Mouse (Mus musculus) megakaryocyte, embryonic 14.5 days (primary cell): ENCODE measurements around the gene Nfkb1.

Experiments used
- FLI1 ChIP-seq: IDR thresholded peaks from 2 replicates; pipeline ENCODE4 v1.6.1; 2012; ENCODE audit warnings: low read length, inconsistent platforms, mixed read lengths
- GATA1 ChIP-seq: IDR thresholded peaks from 3 replicates; pipeline ENCODE4 v1.6.1; 2012; ENCODE audit warnings: mixed read lengths, low read length, inconsistent platforms, borderline replicate concordance

DNA sequence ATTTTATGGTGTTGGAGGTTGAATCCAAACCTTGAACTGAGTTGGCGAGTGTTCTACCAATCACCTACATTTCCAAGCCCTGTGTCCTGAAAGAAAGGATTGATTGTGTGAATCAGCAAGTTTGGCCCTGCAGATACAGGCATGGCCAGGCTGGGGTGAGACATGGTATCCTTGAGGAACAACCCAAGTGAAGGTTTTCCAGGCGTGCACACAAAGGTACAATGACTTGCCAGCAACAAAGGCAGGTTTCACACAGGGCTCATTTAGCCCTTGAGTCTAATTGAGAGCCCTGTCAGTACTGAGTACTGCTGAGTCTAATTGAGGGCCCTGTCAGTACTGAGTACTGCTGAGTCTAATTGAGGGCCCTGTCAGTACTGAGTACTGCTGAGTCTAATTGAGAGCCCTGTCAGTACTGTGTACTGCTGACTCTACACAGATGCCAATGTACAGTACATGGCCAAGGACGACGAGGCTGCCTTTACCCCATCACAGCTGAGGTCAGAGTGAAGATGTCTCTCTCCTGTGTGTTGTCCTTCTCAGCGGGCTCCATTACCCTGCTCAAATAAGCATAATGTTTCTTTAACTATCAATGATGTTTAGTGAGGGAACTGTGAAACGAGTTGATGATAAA lies 11.0 kb downstream of the Nfkb1 start:
- no peak for TF ChIP-seq GATA1
- TF ChIP-seq FLI1 = no peak
